ENCODE assay signal across 17 mouse cellular contexts in the genomic region with DNA sequence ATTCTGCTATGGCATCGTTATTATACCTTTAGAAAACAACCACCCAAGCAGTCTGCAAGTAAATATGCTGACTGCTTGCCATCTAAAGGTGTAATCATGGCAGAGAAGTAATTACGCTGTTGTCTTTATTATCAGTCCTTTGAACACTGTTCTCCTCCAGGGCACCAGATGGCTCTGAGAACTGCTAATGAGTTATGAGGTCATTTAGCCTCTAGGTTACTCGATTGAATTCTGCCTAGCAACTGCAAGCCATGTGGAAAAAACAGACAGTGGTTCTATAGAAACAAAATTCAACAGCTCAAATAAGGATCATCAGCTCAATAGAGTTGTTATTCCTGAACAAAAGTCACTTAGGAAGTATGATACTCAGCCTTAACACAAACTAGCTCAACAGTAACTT. TPM values are rescaled to one million over a fixed set of nuclear protein-coding genes. Genes with fewer than 3 reads are reported as not detected.
DNase-seq lines count a peak whose midpoint lies in the region; ATAC-seq lines count a peak whose summit lies in the region.
"Had no signal": no experiment of that assay in that cellular context is flagged by ENCODE, and none has a peak within 500 bp of the region (broad histone marks: within the 10 kb centered on the region; RNA-seq: fewer than 3 reads in every experiment).

No protein-coding gene starts in this region.

- no peaks in the 10 kb centered on the region for H3K27me3 ChIP-seq in embryonic facial prominence, embryonic 14.5 days (replicated peaks; ENCODE audit: control insufficient read depth, insufficient read depth, low read length)
- H3K27me3 ChIP-seq in embryonic facial prominence, embryonic 10.5 days (replicated peaks; ENCODE audit: low read depth, poor library complexity, severe bottlenecking) = no peaks in the 10 kb centered on the region
- no peaks in the 10 kb centered on the region for H3K27me3 ChIP-seq in hindbrain, embryonic 11.5 days (ENCODE audit: control insufficient read depth, insufficient read depth, low read length)
- no peaks in the 10 kb centered on the region for H3K27me3 ChIP-seq in intestine, embryonic 15.5 days (replicated peaks)
- H3K27me3 ChIP-seq: embryonic facial prominence, embryonic 13.5 days; heart, embryonic 13.5 days had no signal

- H3K36me3 ChIP-seq in embryonic facial prominence, embryonic 14.5 days (ENCODE audit: control insufficient read depth, insufficient read depth, low read length) = peaks cover 13% of the 10 kb centered on the region
- H3K36me3 ChIP-seq in embryonic facial prominence, embryonic 10.5 days (replicated peaks) = peaks cover 40% of the 10 kb centered on the region
- no peaks in the 10 kb centered on the region for H3K36me3 ChIP-seq in hindbrain, embryonic 11.5 days (ENCODE audit: control insufficient read depth, insufficient read depth, low read length)
- H3K36me3 ChIP-seq in intestine, embryonic 15.5 days = peaks cover 6% of the 10 kb centered on the region; the same call in 1 of the 2 replicates

- H3K4me2 ChIP-seq in embryonic facial prominence, embryonic 14.5 days (ENCODE audit: low read depth, low read length) = no peak overlapping the region
- H3K4me2 ChIP-seq in hindbrain, embryonic 11.5 days (replicated peaks; ENCODE audit: low read depth, low read length) = no peak overlapping the region
- H3K4me2 ChIP-seq in intestine, embryonic 15.5 days (replicated peaks) = no peak overlapping the region
- H3K4me2 ChIP-seq: embryonic facial prominence, embryonic 13.5 days; heart, embryonic 13.5 days; liver, embryonic 11.5 days had no signal

- H3K4me3 ChIP-seq in embryonic facial prominence, embryonic 14.5 days (ENCODE audit: low read depth, low read length) = no peak overlapping the region
- H3K4me3 ChIP-seq in embryonic facial prominence, embryonic 10.5 days = no peak overlapping the region
- no peak overlapping the region for H3K4me3 ChIP-seq in hindbrain, embryonic 11.5 days (ENCODE audit: low read depth, low read length)
- no peak overlapping the region for H3K4me3 ChIP-seq in intestine, embryonic 15.5 days (replicated peaks)
- H3K4me3 ChIP-seq: embryonic facial prominence, embryonic 13.5 days; heart, embryonic 13.5 days had no signal

- no peak overlapping the region for H3K27ac ChIP-seq in embryonic facial prominence, embryonic 14.5 days (replicated peaks; ENCODE audit: low read depth, low read length)
- no peak overlapping the region for H3K27ac ChIP-seq in embryonic facial prominence, embryonic 10.5 days (replicated peaks)
- peak overlapping the region; percentile 61; the same call in 1 of the 2 replicates for H3K27ac ChIP-seq in hindbrain, embryonic 11.5 days (ENCODE audit: low read depth, low read length)
- no peak overlapping the region for H3K27ac ChIP-seq in intestine, embryonic 15.5 days
- H3K27ac ChIP-seq: embryonic facial prominence, embryonic 13.5 days; heart, embryonic 13.5 days had no signal

- H3K9me3 ChIP-seq in embryonic facial prominence, embryonic 14.5 days (ENCODE audit: control insufficient read depth, low read length) = no peaks in the 10 kb centered on the region
- no peaks in the 10 kb centered on the region for H3K9me3 ChIP-seq in embryonic facial prominence, embryonic 10.5 days
- no peaks in the 10 kb centered on the region for H3K9me3 ChIP-seq in hindbrain, embryonic 11.5 days (ENCODE audit: control insufficient read depth, low read length)
- H3K9me3 ChIP-seq in intestine, embryonic 15.5 days = no peaks in the 10 kb centered on the region
- H3K9me3 ChIP-seq: embryonic facial prominence, embryonic 13.5 days; heart, embryonic 13.5 days had no signal

- ATAC-seq in embryonic facial prominence, embryonic 14.5 days (ENCODE audit: low read depth) = no peak
- peak; percentile 51; the same call in 1 of the 2 replicates for ATAC-seq in hindbrain, embryonic 11.5 days (ENCODE audit: low FRiP score)
- no peak for ATAC-seq in intestine, embryonic 15.5 days

- no peak overlapping the region for H3K9ac ChIP-seq in embryonic facial prominence, embryonic 14.5 days (ENCODE audit: low read depth, low read length)
- H3K9ac ChIP-seq in hindbrain, embryonic 11.5 days (ENCODE audit: low read depth, low read length) = no peak overlapping the region
- H3K9ac ChIP-seq in intestine, embryonic 15.5 days = no peak overlapping the region
- H3K9ac ChIP-seq: embryonic facial prominence, embryonic 13.5 days; heart, embryonic 13.5 days had no signal

- intact Hi-C loops in left cerebral cortex, postnatal 25 days (cut with DNase I) = no loop called here

- H3K4me1 ChIP-seq in embryonic facial prominence, embryonic 14.5 days (ENCODE audit: control insufficient read depth, insufficient read depth, low read length) = no peaks in the 10 kb centered on the region
- H3K4me1 ChIP-seq in embryonic facial prominence, embryonic 10.5 days = peaks cover 11% of the 10 kb centered on the region
- no peaks in the 10 kb centered on the region for H3K4me1 ChIP-seq in hindbrain, embryonic 11.5 days (replicated peaks; ENCODE audit: control insufficient read depth, insufficient read depth, low read length)
- H3K4me1 ChIP-seq in intestine, embryonic 15.5 days (replicated peaks) = no peaks in the 10 kb centered on the region

- peak; percentile 43 for DNase-seq in embryonic facial prominence, embryonic 14.5 days (ENCODE audit: low spot score)
- DNase-seq in embryonic facial prominence, embryonic 10.5 days (ENCODE audit: low spot score) = no peak
- peak; percentile 43 for DNase-seq in brain, adult 2 months (ENCODE audit: low read depth, low spot score)
- DNase-seq in hindbrain, embryonic 11.5 days (ENCODE audit: low spot score) = peak; percentile 56
- DNase-seq in neural tube, embryonic 10.5 days (ENCODE audit: extremely low spot score, low spot score) = peak; percentile 18
- no peak for DNase-seq in ovary, adult 18-20 months (ENCODE audit: low spot score)
- no peak for DNase-seq in left cerebral cortex, postnatal 25 days (ENCODE audit: low spot score in 2 of 2)
- DNase-seq: adrenal gland, postnatal 14 days; B cell, adult 2 months; cerebellum, adult 11 months; gastrocnemius, postnatal 25 days; lung, postnatal 10 days; thymus, postnatal 14 days had no signal

- WGBS in embryonic facial prominence, embryonic 14.5 days = 71% methylated on average over 3 of the region's 3 CpGs
- 80% methylated on average over 3 of the region's 3 CpGs for WGBS in embryonic facial prominence, embryonic 10.5 days
- WGBS in hindbrain, embryonic 11.5 days = 56% methylated on average over 3 of the region's 3 CpGs
- WGBS in intestine, embryonic 15.5 days = 69% methylated on average over 3 of the region's 3 CpGs

RNA-seq across cellular contexts. Expression of gene Mrps33, which starts 4.9 kb away (rescaled TPM):
- 184 and 187 TPM in 2 replicates for polyA plus RNA-seq in embryonic facial prominence, embryonic 14.5 days (2014; fragmentation: Nextera tagmentation; extraction: Ambion mirVana)
- 205 and 207 TPM in 2 replicates for polyA plus RNA-seq in embryonic facial prominence, embryonic 10.5 days (2016; fragmentation: Nextera tagmentation; extraction: Ambion mirVana)
- 232 and 245 TPM in 2 replicates for polyA plus RNA-seq in hindbrain, embryonic 11.5 days (2014; fragmentation: Nextera tagmentation; extraction: Ambion mirVana)
- 175 and 192 TPM in 2 replicates for polyA plus RNA-seq in intestine, embryonic 15.5 days (2015; fragmentation: Nextera tagmentation; extraction: Ambion mirVana)
- 100 to 1,000 TPM in 1 of 2 experiments, 10 to 100 TPM in 1; 97.0 to 102 TPM for total RNA-seq in left cerebral cortex, postnatal 25 days (2021)

Comparison
In these comparisons a context has a peak if more than half of its experiments do, and no peak if none do; other contexts are left out.
1. DNase-seq: peak in embryonic facial prominence, embryonic 14.5 days (single experiment), brain, adult 2 months (single experiment), hindbrain, embryonic 11.5 days (single experiment) and neural tube, embryonic 10.5 days (single experiment); none in embryonic facial prominence, embryonic 10.5 days (single experiment), ovary, adult 18-20 months (single experiment) and left cerebral cortex, postnatal 25 days (0 of 2).